Mouse (Mus musculus) liver, adult 10 weeks (tissue): ENCODE measurements around the gene Rere. TPM values are rescaled to one million over a fixed set of nuclear protein-coding genes. Genes with fewer than 3 reads are reported as not detected.

Experiments used
- polyA plus RNA-seq: library from polyadenylated mRNA; stranded (reverse); fragments of 350-450 nt; fragmentation: Illumina TruSeq; extraction: RNeasy Lipid Tissue Mini Kit (QIAGEN cat#74804); gene quantifications from one replicate; pipeline ENCODE4 v1.2.3, GENCODE M21; 2014; ENCODE audit warnings: low read depth, low replicate concordance

Gene Rere
- polyA plus RNA-seq = 5.4 TPM

DNA sequence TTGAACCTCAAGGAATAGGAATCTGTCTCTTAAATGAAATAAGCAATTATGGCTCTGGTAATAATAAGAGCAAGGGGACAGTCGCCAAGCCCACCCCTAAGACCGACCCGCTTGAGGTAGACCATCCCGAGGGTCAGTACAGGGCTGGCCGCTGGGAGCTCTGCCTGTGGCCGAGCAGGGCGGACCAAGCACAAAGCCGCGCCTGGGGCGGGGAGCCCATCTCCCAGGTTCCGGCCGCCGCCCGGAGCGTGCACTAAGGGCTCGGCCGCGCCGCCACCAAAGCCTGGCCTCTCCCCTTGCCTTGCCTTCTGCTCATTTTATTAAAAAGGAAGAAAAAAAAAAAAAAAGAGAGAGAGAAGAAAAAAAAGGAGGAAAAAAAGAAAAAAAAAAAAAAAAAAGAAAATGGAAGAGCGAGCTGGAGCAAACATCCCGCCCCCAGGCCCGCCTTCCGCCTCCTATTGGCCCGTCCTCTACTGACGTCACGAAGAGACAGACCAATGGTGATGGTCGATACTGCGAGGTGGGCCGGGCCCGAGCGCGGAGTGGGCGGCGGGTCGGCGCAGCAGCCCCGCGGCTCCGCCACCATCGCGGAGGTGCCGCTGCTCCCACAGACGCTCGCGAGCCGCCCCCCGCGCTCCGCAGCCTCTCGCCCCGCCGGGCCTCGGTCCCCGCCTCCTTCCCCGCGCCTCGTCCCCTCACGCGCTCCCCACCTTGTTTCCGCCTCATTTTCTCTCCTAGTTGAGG lies at the start of gene Rere:
TSS of gene Rere (plus strand) at position 629 of the 744 bp plus-strand sequence.

DNA sequence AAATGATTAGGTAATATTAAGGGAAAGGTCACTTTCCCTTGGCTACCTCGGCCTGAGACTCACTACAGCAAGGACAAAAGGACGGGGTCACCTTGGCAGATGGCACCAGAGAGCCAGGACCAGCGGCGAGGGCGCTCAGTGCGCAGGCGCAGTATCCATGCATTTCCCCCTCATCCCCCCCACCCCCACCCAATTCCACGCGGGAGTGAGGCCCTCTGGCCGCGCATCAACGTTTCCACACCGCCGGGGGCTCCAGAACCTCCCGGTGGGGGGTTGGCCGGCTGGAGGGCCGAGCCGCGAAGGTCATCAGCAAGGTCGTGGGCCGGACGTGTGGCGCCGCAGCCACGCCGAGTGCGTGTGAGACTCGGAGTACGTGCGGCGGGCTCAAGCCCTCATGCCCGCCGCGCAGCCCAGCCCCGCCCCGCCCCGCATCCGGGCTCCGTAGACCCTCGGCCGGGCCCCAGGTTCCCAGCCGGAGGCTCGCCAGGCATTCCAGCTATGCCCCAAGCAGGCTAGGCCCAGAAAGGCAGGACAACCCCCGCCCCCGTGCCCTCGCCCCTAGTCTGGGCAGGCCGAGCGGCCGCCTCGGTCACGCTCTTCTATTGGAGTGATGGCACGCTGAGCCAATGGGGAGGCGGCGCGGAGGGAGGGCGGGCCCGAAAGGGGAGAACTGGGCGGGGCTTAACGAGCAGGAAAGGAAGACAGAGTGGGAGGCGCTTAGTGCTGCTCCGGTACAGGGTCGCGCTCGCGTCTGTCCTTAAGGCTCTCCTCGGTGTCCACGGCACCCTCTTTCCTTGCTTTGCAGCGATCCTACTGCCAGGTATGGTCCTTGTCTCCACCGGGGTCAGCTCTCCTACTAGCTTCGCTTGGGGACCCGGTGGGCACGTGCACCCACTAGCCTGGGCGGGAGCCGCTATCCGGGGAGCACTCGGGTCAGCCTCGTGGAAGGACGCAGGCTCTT lies 44.6 kb upstream of the Rere start, which contains the start of gene Eno1:
TSS of gene Eno1 (plus strand) at position 201 of the 961 bp plus-strand sequence.

DNA sequence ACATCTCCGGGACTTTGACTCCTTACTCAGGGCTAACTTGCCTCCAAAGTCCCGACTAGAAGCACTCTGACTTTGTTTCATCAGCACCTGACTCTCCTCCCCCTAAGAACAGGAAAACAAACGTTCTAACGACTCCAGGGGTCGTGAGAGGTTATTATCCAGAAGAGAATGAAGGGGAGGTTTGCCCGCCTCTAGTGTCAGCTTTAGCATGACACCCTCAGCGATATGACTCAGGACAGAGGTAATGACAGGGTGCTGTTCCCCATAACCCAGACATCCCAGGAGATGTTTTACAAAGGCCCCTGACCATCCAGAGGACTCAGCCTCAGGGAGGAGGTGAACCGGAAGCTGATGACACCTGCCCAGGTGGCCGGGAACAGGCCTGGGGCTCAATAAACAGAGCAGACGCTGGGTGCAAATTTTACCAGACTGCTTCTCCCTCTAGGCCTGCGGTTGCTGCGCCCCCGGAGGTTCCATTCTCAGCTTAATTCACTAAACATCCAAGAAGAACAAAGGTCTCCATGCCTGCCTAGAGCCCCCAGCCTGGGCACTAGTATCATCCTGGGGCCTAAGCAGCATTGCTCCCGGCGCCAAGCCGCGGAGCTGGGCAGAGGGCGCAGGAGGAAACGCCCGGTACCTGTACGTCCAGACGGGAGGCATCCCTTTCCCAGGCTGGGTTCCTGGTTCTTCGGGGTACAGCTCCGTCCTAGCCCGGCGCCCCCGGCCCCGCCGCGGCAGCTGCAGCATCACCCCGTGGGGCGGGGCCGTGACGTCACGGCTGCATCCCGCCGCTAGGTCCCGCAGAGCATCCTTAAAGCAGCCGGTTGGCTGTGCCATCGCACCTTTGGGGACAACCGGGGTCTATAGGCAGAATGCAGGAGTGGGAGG lies 370.2 kb downstream of the Rere start, which contains the start of gene Slc45a1:
TSS of gene Slc45a1 (minus strand) at position 785 of the 888 bp plus-strand sequence.

Other genes with a start within 250 kb of the Rere start
- gene Gpr157, start 194.3 kb upstream of the Rere start, polyA plus RNA-seq = 0.77 TPM
- gene Slc2a5, start 162.4 kb upstream of the Rere start, polyA plus RNA-seq = 1.0 TPM
- not detected for gene Slc2a7, start 132.7 kb upstream of the Rere start, polyA plus RNA-seq
- gene Car6, start 80.3 kb upstream of the Rere start, polyA plus RNA-seq = not detected
- 134 TPM for gene Eno1, start 44.9 kb upstream of the Rere start, polyA plus RNA-seq